Mouse (Mus musculus) megakaryocyte, embryonic 14.5 days (primary cell): Measurements from ENCODE around the gene Iqch.

Experiments used
- FLI1 ChIP-seq: IDR thresholded peaks from 2 replicates; pipeline ENCODE4 v1.6.1; 2012; ENCODE audit warnings: low read length, inconsistent platforms, mixed read lengths
- GATA1 ChIP-seq: IDR thresholded peaks from 3 replicates; pipeline ENCODE4 v1.6.1; 2012; ENCODE audit warnings: mixed read lengths, low read length, inconsistent platforms, borderline replicate concordance

DNA sequence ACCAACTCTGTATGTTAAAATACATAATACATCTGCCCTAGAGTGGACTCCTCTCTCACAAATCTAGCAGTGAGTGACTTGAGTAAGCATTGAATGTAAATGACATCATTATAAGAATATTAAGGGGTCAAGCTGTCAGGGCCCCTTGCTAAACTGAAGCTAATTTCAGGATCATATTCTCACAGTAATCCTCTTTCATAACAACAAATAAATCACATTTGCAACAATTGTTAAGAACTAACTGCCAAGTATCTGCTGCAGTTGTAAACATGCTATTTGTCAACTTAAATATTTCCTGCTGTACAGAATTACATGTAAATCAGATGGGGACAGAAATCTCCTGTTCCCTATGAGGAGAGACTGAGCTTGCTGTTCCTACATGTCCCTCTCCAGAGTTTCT lies 145.9 kb downstream of the Iqch start:
- no peak for TF ChIP-seq GATA1
- TF ChIP-seq FLI1 = no peak
